Mouse (Mus musculus): ENCODE results near the gene Aldh8a1.

Gene Aldh8a1

DNA sequence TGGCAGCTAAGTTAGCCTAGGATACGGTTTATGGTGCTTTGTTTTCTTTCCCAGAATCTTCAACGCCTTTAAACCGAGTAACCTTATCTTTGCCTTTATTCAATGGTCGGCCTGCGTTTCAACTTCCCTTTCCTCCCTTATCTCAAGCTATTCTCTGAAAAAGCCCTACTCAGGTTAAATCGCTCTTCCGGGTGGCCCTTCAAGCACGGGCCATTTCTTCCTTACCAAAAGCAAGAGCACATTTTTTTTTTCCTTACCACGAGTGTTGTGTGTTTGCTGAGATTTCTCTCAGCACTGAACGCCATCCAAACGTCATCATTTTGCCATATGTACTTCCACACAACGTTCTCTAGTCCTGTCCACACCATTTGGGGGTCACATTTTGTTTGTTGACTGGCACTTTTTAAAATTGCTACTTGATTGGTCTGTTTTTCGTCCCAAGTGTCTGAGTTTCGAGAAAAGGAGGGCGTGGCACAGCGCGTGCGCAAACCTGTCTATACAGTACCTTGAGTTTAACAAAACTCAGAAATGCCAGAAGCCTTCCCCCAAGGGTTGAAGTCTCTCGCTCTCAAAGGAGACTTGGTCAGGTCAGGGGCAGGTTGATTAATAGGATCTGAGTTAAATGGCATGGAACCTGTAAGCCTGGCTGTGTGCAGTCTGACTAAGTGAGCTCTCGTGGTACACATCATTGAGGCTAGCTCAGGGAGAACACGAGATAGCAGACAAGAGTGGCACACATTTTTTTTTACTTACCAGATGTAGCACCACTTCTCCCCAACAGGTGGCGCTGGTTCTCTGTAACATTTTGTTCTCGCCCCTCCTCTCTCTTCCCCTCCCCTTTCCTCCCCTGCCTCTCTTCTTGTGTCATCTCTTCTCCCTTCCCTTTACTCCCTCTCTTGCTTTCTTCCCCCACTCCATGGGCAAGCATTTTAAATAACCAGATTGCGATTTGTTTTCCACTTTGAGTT lies 43.6 kb downstream of the Aldh8a1 start:
- peak; percentile 66 for DNase-seq

GRCm38 (mm10) chr10:21426515-21426914 lies 49.4 kb downstream of the Aldh8a1 start:
- peak; percentile 4 for DNase-seq

GRCm38 (mm10) chr10:21427996-21428395 lies 50.9 kb downstream of the Aldh8a1 start:
- no peak for DNase-seq

- DNase-seq, result no peak
Observed at GRCm38 (mm10) chr10:21439268-21439667, 62.2 kb downstream of the Aldh8a1 start.

DNA sequence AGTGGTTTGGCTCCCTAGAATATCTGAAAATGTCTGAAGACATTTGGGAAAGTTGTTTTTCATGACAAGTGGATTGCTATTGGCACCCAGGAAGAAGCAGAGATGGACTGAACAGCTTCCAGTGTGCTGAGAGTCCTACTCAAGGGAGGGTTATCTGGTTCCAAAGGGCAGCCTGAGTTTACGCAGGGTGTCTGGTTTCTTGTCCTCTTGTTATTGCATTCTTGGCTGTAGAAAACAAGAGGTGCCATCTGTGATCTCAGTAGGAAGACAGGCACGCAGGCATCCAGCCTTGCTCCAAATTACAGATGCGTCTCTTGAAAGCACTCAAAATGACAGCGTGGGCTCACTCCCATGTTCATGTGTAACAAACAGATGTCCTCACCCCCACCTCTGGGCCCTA lies 63.9 kb downstream of the Aldh8a1 start:
- DNase-seq, result no peak

- no peak for DNase-seq
Observed at GRCm38 (mm10) chr10:21441690-21442089, 64.6 kb downstream of the Aldh8a1 start.

- no peak for DNase-seq
Observed at GRCm38 (mm10) chr10:21443646-21444324, 66.7 kb downstream of the Aldh8a1 start.

- no peak for DNase-seq
Observed at GRCm38 (mm10) chr10:21444410-21444809, 67.3 kb downstream of the Aldh8a1 start.
